Mouse (Mus musculus): Measurements from ENCODE around the gene Xpot. TPM values are rescaled to one million over a fixed set of nuclear protein-coding genes. Genes with fewer than 3 reads are reported as not detected.

Xpot gene
- polyA plus RNA-seq (2016; fragmentation: Nextera tagmentation; extraction: Ambion mirVana): 58.3 and 59.8 TPM in 2 replicates

DNA sequence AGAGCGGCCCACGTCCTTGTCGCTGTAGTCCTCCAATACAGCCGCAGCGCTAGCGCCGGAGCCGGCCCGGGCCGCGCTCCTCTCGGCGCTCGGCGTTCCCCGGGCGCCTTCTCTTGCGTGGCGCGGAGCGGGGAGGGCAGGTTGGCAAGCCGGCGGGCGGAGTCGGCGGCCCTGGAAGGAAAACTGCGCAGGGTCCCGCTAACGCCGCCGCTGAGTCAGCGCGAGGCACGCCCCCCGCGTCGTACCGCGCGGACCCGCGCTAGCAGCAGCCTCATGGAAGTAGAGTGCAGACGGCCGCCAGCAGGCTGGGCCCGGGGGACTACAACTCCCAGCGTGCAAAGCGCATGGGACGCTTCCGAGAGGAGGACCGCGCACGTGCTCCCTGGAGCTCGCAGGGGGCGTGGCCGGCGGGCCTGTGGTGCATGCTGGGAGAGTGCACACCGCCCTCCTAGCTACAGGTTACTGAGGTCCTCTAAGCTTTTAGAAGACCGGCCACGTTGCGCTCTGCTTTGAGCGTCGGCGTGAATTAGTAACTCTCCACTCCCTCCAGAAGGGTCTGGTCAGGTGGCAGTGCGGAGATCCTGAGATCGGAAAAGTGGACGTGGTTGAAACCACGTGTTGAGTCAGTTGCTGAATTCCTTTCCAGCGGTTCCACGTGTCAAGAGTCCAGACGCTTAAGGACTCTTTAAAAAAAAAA is at the start of gene Xpot:
Gene Xpot (minus strand): TSS at position 147 of the 697 bp plus-strand sequence.
- WGBS: under 1% methylated on average over 70 of the region's 70 CpGs
- peak within 1 kb of the TSS; percentile 88 for H3K4me3 ChIP-seq
- H3K27ac ChIP-seq (replicated peaks): peak within 1 kb of the TSS; percentile 96
- no peaks in the 10 kb centered on the region for H3K9me3 ChIP-seq
- H3K4me1 ChIP-seq: peaks cover 17% of the 10 kb centered on the region
- peak; percentile 99 for DNase-seq (ENCODE audit: low spot score)
- H3K36me3 ChIP-seq (replicated peaks): peaks cover 18% of the 10 kb centered on the region
- no peaks in the 10 kb centered on the region for H3K27me3 ChIP-seq (replicated peaks; ENCODE audit: low read depth, poor library complexity, severe bottlenecking)

DNA sequence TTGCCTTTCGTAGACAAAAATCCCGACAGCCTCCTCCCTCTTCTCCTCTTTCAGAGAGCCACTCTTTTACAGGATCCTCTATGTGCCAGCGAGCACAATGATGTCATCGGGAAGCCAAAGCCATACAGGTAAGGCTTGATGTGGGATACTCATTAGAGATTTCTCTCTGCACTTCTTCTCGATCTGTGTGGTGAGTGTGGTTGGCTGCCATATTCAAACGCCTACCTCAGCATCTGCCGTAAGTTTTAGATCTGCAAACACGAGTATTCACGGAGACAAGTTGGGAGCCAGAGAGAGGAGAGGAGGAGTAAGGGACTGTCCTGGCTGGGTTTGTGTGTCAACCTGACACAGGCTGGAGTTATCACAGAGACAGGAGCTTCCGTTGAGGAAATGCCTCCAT is 43.0 kb upstream of the Xpot start:
- Histone ChIP-seq H3K36me3 (replicated peaks) (no peaks in the 10 kb centered on the region), H3K9me3 (peaks cover 5% of the 10 kb centered on the region; the same call in 1 of the 2 replicates), H3K27ac (replicated peaks) (no peak overlapping the region), H3K4me3 (no peak overlapping the region), H3K27me3 (replicated peaks; ENCODE audit: low read depth, poor library complexity, severe bottlenecking) (0 out of 2 replicates have a peak, but pooled peaks cover 1% of the 10 kb centered on the region), H3K4me1 (peaks cover 12% of the 10 kb centered on the region)
- 80% methylated on average over 10 of the region's 10 CpGs for WGBS
- no peak for DNase-seq (ENCODE audit: low spot score)

- no peaks in the 10 kb centered on the region for H3K9me3 ChIP-seq
- 77% methylated on average over 8 of the region's 8 CpGs for WGBS
These were observed 39.6 kb upstream of the Xpot start for GRCm38 (mm10) chr10:121665631-121666145.

DNA sequence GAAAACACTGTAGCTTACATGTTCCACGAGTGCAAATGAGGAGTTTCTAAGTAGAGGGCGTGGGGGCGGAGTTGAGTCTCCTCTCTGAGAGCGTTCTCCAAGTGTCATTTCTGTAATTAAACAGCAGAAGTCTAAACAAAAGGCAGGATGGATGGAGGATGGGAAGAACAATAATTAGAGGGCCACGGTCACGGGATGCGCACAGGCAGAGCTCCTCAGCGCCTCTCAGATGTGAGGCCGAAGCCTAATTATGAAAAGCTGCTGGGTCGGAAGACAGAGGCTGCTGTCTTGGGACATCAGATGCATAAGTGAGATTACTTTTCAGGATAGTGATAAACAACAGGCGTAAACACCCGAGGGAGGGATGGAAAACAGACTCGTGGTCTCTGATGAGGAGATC is 37.5 kb upstream of the Xpot start:
- 57% methylated on average over 13 of the region's 13 CpGs for WGBS
- Histone ChIP-seq H3K36me3 (replicated peaks) (no peaks in the 10 kb centered on the region), H3K4me1 (peaks cover 17% of the 10 kb centered on the region), H3K9me3 (no peaks in the 10 kb centered on the region), H3K4me3 (no peak overlapping the region), H3K27ac (replicated peaks) (no peak overlapping the region), H3K27me3 (replicated peaks; ENCODE audit: low read depth, poor library complexity, severe bottlenecking) (0 out of 2 replicates have a peak, but pooled peaks cover 7% of the 10 kb centered on the region)
- DNase-seq (ENCODE audit: low spot score): no peak

More at GRCm38 (mm10) chr10:121665631-121666145, 39.6 kb upstream of the Xpot start:
- no peak for DNase-seq (ENCODE audit: low spot score)
- no peaks in the 10 kb centered on the region for H3K36me3 ChIP-seq (replicated peaks)
- H3K27ac ChIP-seq (replicated peaks): no peak overlapping the region
- no peak overlapping the region for H3K4me3 ChIP-seq
- H3K4me1 ChIP-seq: peaks cover 22% of the 10 kb centered on the region
- 0 out of 2 replicates have a peak, but pooled peaks cover 7% of the 10 kb centered on the region for H3K27me3 ChIP-seq (replicated peaks; ENCODE audit: low read depth, poor library complexity, severe bottlenecking)

GRCm38 (mm10) chr10:121662711-121663110 is 36.6 kb upstream of the Xpot start:
- Histone ChIP-seq H3K27ac (replicated peaks) (no peak overlapping the region), H3K27me3 (replicated peaks; ENCODE audit: low read depth, poor library complexity, severe bottlenecking) (0 out of 2 replicates have a peak, but pooled peaks cover 7% of the 10 kb centered on the region), H3K36me3 (replicated peaks) (no peaks in the 10 kb centered on the region), H3K4me3 (no peak overlapping the region), H3K9me3 (no peaks in the 10 kb centered on the region), H3K4me1 (peaks cover 17% of the 10 kb centered on the region)
- WGBS: 85% methylated on average over 2 of the region's 2 CpGs
- DNase-seq (ENCODE audit: low spot score): no peak

- H3K27me3 ChIP-seq (replicated peaks; ENCODE audit: low read depth, poor library complexity, severe bottlenecking): no peaks in the 10 kb centered on the region
- WGBS: 88% methylated on average over 4 of the region's 4 CpGs
These were observed 29.8 kb upstream of the Xpot start for GRCm38 (mm10) chr10:121655907-121656306.

GRCm38 (mm10) chr10:121653079-121653478 is 26.9 kb upstream of the Xpot start:
- no peak overlapping the region for H3K4me3 ChIP-seq
- H3K4me1 ChIP-seq: no peaks in the 10 kb centered on the region
- H3K27ac ChIP-seq (replicated peaks): no peak overlapping the region
- H3K27me3 ChIP-seq (replicated peaks; ENCODE audit: low read depth, poor library complexity, severe bottlenecking): no peaks in the 10 kb centered on the region
- 94% methylated on average over 1 of the region's 1 CpGs for WGBS
- H3K36me3 ChIP-seq (replicated peaks): no peaks in the 10 kb centered on the region
- no peaks in the 10 kb centered on the region for H3K9me3 ChIP-seq
- no peak for DNase-seq (ENCODE audit: low spot score)

More at GRCm38 (mm10) chr10:121655907-121656306, 29.8 kb upstream of the Xpot start:
- Histone ChIP-seq H3K4me3 (no peak overlapping the region), H3K4me1 (no peaks in the 10 kb centered on the region), H3K36me3 (replicated peaks) (no peaks in the 10 kb centered on the region), H3K27ac (replicated peaks) (no peak overlapping the region), H3K9me3 (no peaks in the 10 kb centered on the region)
- DNase-seq (ENCODE audit: low spot score): no peak

- Histone ChIP-seq H3K27ac (replicated peaks) (no peak overlapping the region), H3K9me3 (no peaks in the 10 kb centered on the region), H3K4me3 (no peak overlapping the region), H3K4me1 (peaks cover 14% of the 10 kb centered on the region), H3K36me3 (replicated peaks) (no peaks in the 10 kb centered on the region), H3K27me3 (replicated peaks; ENCODE audit: low read depth, poor library complexity, severe bottlenecking) (peaks cover 38% of the 10 kb centered on the region)
- WGBS: 71% methylated on average over 6 of the region's 6 CpGs
- DNase-seq (ENCODE audit: low spot score): no peak
These were observed 20.2 kb upstream of the Xpot start for GRCm38 (mm10) chr10:121646294-121646693.

GRCm38 (mm10) chr10:121642054-121642947 is 16.2 kb upstream of the Xpot start:
- peak overlapping the region; percentile 71 for H3K4me3 ChIP-seq
- H3K9me3 ChIP-seq: no peaks in the 10 kb centered on the region
- WGBS: 5% methylated on average over 28 of the region's 28 CpGs
- H3K27me3 ChIP-seq (replicated peaks; ENCODE audit: low read depth, poor library complexity, severe bottlenecking): peaks cover 54% of the 10 kb centered on the region
- no peaks in the 10 kb centered on the region for H3K36me3 ChIP-seq (replicated peaks)
- peak; percentile 51 for DNase-seq (ENCODE audit: low spot score)
- H3K27ac ChIP-seq (replicated peaks): peak overlapping the region; percentile 74
- peaks cover 20% of the 10 kb centered on the region for H3K4me1 ChIP-seq

- Histone ChIP-seq H3K9me3 (no peaks in the 10 kb centered on the region), H3K27me3 (replicated peaks; ENCODE audit: low read depth, poor library complexity, severe bottlenecking) (peaks cover 54% of the 10 kb centered on the region), H3K4me3 (peak within 1 kb of the TSS; percentile 71), H3K4me1 (peaks cover 20% of the 10 kb centered on the region), H3K27ac (replicated peaks) (peak within 1 kb of the TSS; percentile 74), H3K36me3 (replicated peaks) (no peaks in the 10 kb centered on the region)
- under 1% methylated on average over 69 of the region's 69 CpGs for WGBS
- DNase-seq (ENCODE audit: low spot score): peak; percentile 82
These were observed 15.3 kb upstream of the Xpot start, which contains the start of gene D930020B18Rik for GRCm38 (mm10) chr10:121641272-121642053. Gene D930020B18Rik, plus strand, starts transcription at chr10:121641588.

DNA sequence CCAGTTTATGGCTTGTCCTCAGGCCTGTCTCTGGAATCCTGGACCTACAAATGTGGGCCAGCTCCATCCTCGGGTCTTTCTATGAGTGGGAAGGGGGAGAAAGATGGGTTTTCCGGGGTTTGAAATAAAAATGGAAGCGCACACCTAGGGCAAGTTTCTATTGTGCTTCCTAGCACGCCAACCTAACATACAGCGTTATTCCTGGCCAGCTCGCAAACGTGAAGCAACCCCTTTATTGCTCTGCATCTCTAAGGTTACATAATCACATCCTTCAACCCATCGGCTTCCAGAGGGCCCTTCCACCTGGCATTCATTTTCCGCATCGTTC is 14.8 kb upstream of the Xpot start:
- H3K27me3 ChIP-seq (replicated peaks; ENCODE audit: low read depth, poor library complexity, severe bottlenecking): peaks cover 54% of the 10 kb centered on the region
- 10% methylated on average over 10 of the region's 10 CpGs for WGBS
- peak; percentile 70 for DNase-seq (ENCODE audit: low spot score)
- H3K9me3 ChIP-seq: no peaks in the 10 kb centered on the region
- peaks cover 20% of the 10 kb centered on the region for H3K4me1 ChIP-seq
- no peaks in the 10 kb centered on the region for H3K36me3 ChIP-seq (replicated peaks)
- H3K4me3 ChIP-seq: peak overlapping the region; percentile 71
- no peak overlapping the region for H3K27ac ChIP-seq (replicated peaks)

Measured in embryonic facial prominence, embryonic 10.5 days (tissue).